Mouse (Mus musculus): Measurements from ENCODE around the gene Gapvd1. TPM values are rescaled to one million over a fixed set of nuclear protein-coding genes. Genes with fewer than 3 reads are reported as not detected.

Gene Gapvd1
- polyA plus RNA-seq, 1 experiment from 2014 or later: 83.2 TPM

DNA sequence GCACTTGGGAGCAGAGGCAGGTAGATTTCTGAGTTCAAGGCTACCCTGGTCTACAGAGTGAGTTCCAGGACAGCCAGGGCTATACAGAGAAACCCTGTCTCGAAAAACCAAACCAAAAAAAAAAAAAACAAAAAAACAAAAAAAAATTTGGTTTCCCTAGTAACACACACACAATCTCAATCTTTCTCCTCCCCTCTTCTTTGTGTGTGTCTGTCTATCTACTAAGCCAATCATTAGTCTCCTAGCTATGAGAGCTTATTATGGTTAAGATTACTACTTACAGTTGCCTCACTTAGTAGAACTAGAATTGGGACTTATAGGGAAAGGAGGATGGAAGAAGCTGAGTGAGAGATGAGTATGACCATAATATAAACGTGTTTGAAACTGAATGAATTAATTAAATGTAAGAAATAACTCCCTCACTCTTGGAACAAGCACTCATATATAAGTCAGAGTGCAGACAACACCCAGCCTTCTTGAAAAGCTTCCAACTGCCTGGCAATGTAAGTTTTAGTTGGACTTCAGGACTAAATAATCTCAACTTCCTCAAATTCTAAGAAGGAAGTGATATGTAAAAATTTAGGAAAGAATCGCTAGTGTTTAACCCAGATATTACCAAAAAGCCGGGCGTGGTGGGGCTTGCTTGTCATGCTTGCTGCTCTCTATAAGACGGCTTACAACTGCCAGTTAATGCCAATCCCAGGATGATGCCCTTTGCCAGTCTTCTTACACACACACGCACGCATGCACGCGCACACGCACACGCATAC, 13.5 kb downstream of the Gapvd1 start:
- ATAC-seq (ENCODE audit: insufficient read depth, low FRiP score, low read depth): no peak
- WGBS: 86% methylated on average over 12 of the region's 12 CpGs

DNA sequence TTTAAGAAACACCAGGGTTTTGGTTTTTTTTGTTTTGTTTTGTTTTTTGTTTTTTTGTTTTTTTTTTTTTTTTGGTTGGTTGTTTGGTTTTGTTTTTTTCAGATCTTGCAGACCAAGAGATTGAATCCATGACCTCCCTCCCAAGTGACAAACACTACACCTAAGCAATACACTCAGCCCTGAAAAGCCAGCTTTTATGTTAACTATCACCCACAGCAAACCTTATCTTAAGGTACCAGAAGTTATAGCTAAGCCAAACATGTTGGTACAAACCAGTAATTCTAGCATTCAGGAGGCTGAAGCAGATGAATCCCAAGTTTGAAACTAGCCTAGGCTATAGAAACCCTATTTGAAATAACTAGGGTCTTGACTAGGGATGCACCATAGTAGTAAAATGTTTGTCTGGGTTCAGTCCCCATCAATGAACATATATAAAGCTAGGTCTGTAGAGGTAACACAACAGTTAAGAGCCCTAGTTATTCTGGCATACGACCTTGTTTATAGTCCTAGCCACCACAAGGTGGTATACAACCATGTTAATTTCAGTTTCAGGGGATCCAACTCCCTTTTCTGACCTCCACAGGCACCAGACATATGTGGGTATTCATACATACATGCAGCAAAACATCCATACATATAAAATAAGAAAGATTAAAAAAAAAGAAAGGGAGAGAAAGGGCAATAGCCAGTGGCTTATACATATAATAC, 15.2 kb downstream of the Gapvd1 start:
- ATAC-seq (ENCODE audit: insufficient read depth, low FRiP score, low read depth): peak; percentile 75; the same call in 1 of the 2 replicates
- WGBS: 67% methylated on average over 1 of the region's 1 CpGs

More for the DNA sequence above, 13.5 kb downstream of the Gapvd1 start:
- Histone ChIP-seq H3K9me3 (no peaks in the 10 kb centered on the region), H3K4me1 (0 out of 2 replicates have a peak, but pooled peaks cover 4% of the 10 kb centered on the region), H3K36me3 (no peaks in the 10 kb centered on the region; the same call in 1 of the 2 replicates), H3K9ac (no peak overlapping the region), H3K4me2 (no peak overlapping the region), H3K27me3 (replicated peaks) (no peaks in the 10 kb centered on the region), H3K4me3 (replicated peaks) (no peak overlapping the region), H3K27ac (no peak overlapping the region)

DNA sequence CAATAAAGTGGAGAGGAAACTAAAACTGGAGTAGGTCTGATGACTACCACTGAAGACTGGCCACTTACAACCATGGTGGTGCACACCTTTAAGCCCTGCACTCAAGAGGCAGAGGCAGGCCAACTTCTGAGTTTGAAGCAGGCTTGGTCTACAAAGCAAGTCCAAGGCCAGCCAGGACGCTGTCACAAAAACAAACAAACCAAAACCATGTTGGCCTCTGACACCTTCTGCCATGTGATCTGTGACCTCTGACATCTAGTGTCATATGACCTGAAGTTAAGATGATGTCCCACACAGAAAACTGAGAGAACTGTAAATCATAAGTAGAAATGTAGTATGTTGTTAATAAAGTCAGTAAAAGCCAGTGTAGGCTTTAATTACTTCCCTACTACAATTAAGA, 17.1 kb downstream of the Gapvd1 start:
- no peak overlapping the region for H3K4me3 ChIP-seq (replicated peaks)
- no peaks in the 10 kb centered on the region for H3K9me3 ChIP-seq
- H3K36me3 ChIP-seq: no peaks in the 10 kb centered on the region; the same call in 1 of the 2 replicates
- WGBS: 44% methylated on average over 1 of the region's 1 CpGs
- 0 out of 2 replicates have a peak, but pooled peaks cover 4% of the 10 kb centered on the region for H3K4me1 ChIP-seq
- no peaks in the 10 kb centered on the region for H3K27me3 ChIP-seq (replicated peaks)
- H3K27ac ChIP-seq: no peak overlapping the region
- H3K9ac ChIP-seq: no peak overlapping the region
- H3K4me2 ChIP-seq: no peak overlapping the region
- ATAC-seq (ENCODE audit: insufficient read depth, low FRiP score, low read depth): no peak

More for the DNA sequence above, 15.2 kb downstream of the Gapvd1 start:
- Histone ChIP-seq H3K36me3 (no peaks in the 10 kb centered on the region; the same call in 1 of the 2 replicates), H3K27me3 (replicated peaks) (no peaks in the 10 kb centered on the region), H3K9me3 (no peaks in the 10 kb centered on the region), H3K4me1 (0 out of 2 replicates have a peak, but pooled peaks cover 4% of the 10 kb centered on the region), H3K9ac (no peak overlapping the region), H3K4me2 (no peak overlapping the region), H3K4me3 (replicated peaks) (no peak overlapping the region), H3K27ac (no peak overlapping the region)

DNA sequence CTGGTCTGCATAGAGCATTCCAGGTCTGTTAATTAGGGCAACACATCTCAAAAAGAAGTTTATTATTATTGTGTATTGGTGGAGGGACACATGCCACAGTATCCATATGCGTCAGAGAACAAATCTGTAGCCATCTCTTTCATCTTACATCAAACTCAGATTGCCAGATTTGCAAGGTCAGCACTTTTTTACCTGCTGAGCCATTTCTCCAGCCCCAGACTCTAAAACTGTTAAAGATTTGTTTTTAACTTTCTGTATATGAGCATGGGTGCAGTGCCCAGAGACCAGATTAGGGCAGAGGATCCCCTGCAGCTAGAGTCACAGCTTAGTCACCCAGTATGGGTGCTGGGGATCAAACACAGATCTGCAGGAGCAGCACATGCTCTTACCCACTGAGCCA, 18.4 kb downstream of the Gapvd1 start:
- Histone ChIP-seq H3K4me1 (no peaks in the 10 kb centered on the region), H3K4me2 (no peak overlapping the region), H3K9me3 (no peaks in the 10 kb centered on the region), H3K27ac (no peak overlapping the region), H3K27me3 (replicated peaks) (no peaks in the 10 kb centered on the region), H3K4me3 (replicated peaks) (no peak overlapping the region), H3K9ac (no peak overlapping the region), H3K36me3 (no peaks in the 10 kb centered on the region)
- 88% methylated on average over 1 of the region's 1 CpGs for WGBS
- ATAC-seq (ENCODE audit: insufficient read depth, low FRiP score, low read depth): no peak

DNA sequence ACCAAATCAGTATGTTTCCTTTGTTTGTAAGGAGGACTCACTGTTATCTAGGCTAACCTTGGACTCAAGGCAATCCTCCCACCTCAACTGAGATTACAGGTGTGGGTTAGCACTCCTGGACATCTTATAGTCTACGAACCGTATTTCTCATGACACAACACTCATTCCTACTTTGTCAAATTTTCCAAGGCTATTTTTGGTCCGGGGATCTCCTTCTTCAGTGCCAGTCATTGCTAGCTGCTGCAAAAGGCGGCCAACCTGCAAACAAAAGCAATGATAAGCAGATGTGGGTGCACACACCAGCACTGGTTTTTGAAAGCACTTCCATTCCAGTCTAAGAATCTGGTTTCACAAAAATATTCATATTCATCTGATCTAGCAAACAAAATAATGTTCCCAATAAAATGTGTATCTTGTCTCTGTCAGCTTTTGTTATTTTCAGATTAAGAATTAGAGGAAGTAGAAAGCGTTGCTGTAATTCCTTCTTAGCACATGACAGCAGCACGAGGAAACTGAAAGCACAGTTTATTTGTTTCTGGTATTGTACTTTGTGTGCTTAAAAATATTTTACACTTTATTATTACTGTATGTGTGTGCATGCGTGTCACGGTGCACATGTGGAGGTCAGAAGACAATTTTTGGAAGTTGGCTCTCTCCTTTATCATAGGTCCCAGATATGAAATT, 27.8 kb downstream of the Gapvd1 start:
- H3K27me3 ChIP-seq (replicated peaks): no peaks in the 10 kb centered on the region
- H3K9me3 ChIP-seq: no peaks in the 10 kb centered on the region
- no peak for ATAC-seq (ENCODE audit: insufficient read depth, low FRiP score, low read depth)
- no peak overlapping the region for H3K4me3 ChIP-seq (replicated peaks)
- no peak overlapping the region for H3K27ac ChIP-seq
- H3K9ac ChIP-seq: no peak overlapping the region
- H3K36me3 ChIP-seq: peaks cover 22% of the 10 kb centered on the region
- WGBS: 89% methylated on average over 8 of the region's 8 CpGs
- H3K4me1 ChIP-seq: no peaks in the 10 kb centered on the region
- no peak overlapping the region for H3K4me2 ChIP-seq

DNA sequence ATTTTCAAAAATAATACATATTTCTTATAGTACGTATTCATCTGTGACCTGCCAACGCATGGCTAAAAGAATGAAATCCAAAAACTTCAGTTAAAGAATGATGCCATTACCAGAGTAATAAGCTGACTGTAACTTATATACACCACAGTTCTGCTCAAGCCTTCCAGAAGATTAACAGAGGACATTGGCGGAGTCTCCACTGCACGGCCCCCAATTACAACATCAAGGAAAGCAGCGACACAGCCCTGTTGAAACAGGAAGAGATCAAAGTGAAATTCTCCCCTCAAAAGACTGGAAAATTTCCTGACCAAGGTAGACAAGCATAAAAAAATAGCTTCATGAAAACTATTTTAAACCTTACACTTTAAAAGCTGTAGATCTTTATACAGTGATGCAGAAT, 29.8 kb downstream of the Gapvd1 start:
- H3K9ac ChIP-seq: no peak overlapping the region
- no peaks in the 10 kb centered on the region for H3K9me3 ChIP-seq
- no peak overlapping the region for H3K27ac ChIP-seq
- H3K4me1 ChIP-seq: no peaks in the 10 kb centered on the region
- 97% methylated on average over 5 of the region's 5 CpGs for WGBS
- no peak overlapping the region for H3K4me2 ChIP-seq
- peaks cover 30% of the 10 kb centered on the region for H3K36me3 ChIP-seq
- ATAC-seq (ENCODE audit: insufficient read depth, low FRiP score, low read depth): no peak
- H3K27me3 ChIP-seq (replicated peaks): no peaks in the 10 kb centered on the region
- no peak overlapping the region for H3K4me3 ChIP-seq (replicated peaks)

DNA sequence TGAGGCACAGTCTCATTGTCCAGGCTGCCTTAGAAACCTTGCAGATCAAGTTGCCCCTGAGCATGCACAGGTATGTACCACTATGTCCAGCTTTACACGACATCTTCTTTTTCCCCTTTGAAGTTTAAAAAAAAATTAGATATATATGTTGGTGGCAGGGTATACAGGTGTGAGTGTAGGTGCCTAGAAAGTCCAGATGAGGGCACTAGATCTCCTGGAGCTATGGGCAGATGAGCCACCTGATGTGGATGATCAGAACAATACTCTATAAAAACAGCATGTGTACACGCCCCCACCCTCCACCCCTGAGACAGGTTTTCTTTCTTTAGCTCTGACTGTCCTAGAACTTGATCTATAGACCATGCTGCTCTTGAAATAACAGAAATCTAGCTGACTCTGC, 36.8 kb downstream of the Gapvd1 start:
- no peak for ATAC-seq (ENCODE audit: insufficient read depth, low FRiP score, low read depth)
- peaks cover 29% of the 10 kb centered on the region for H3K36me3 ChIP-seq
- 85% methylated on average over 2 of the region's 2 CpGs for WGBS

DNA sequence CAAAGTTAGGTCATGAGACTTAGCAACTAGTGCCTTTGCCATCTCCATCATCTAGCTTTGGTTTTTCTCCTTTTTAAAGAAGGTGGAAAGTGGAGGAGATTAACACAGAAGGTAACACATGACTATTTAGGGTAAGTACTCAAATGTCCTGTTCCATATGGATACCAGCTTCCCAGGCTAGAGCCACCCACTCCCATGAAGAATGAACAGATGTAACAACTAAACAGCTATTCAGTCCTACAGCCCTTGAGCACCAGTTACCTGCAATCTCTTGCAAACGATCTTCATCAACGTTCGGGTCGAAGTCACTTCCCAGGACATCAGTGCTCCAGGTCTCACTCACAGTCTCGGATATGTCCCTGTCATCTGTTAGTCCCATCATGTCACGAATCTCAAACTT, 43.1 kb downstream of the Gapvd1 start:
- Histone ChIP-seq H3K27me3 (replicated peaks) (no peaks in the 10 kb centered on the region), H3K36me3 (peaks cover 35% of the 10 kb centered on the region), H3K4me1 (no peaks in the 10 kb centered on the region), H3K9ac (no peak overlapping the region), H3K9me3 (no peaks in the 10 kb centered on the region), H3K27ac (no peak overlapping the region), H3K4me3 (replicated peaks) (no peak overlapping the region), H3K4me2 (no peak overlapping the region)
- WGBS: 94% methylated on average over 6 of the region's 6 CpGs
- ATAC-seq (ENCODE audit: insufficient read depth, low FRiP score, low read depth): no peak

More for the DNA sequence above, 36.8 kb downstream of the Gapvd1 start:
- Histone ChIP-seq H3K4me3 (replicated peaks) (no peak overlapping the region), H3K4me1 (no peaks in the 10 kb centered on the region), H3K9ac (no peak overlapping the region), H3K4me2 (no peak overlapping the region), H3K27ac (no peak overlapping the region), H3K9me3 (no peaks in the 10 kb centered on the region), H3K27me3 (replicated peaks) (no peaks in the 10 kb centered on the region)

DNA sequence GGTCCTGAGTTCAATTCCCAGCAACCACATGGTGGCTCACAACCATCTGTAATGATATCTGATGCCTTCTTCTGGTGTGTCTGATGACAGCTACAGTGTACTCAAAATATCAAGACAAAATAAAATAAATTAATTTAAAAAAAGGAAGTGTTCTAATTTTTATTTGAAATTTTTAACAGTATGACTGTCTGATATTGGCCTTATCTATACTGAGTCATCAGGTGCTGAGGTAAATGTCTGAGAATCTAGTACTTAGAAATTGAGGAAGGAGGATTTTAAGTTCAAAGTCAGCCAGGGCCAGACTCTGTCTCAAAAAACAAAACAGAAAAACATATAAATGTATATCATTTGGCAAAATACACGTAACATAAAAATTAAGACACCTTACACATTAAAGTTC, 46.4 kb downstream of the Gapvd1 start:
- H3K36me3 ChIP-seq: peaks cover 42% of the 10 kb centered on the region

DNA sequence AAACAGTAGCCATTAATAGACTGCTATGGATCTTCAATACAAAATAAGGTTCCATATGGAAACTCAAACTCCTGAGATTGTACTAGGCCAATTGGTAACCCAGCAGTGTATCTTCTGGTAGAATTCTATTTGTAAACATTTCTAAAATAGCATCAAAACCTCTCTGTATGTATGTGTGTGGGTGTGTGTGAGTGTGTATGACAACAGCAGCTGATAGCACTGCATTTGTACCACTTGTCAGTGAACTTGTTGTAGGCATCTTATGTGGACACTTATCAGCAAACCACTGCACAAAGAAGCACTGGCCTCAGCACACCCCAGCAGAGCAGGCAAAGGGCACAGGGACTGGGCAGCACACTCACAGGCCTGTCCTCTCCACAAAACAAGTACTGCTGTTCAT, 58.4 kb downstream of the Gapvd1 start:
- Histone ChIP-seq H3K36me3 (peaks cover 48% of the 10 kb centered on the region), H3K27me3 (replicated peaks) (no peaks in the 10 kb centered on the region)
- ATAC-seq (ENCODE audit: insufficient read depth, low FRiP score, low read depth): no peak

More for the DNA sequence above, 46.4 kb downstream of the Gapvd1 start:
- H3K27ac ChIP-seq: no peak overlapping the region
- no peak overlapping the region for H3K9ac ChIP-seq
- no peaks in the 10 kb centered on the region for H3K4me1 ChIP-seq
- no peaks in the 10 kb centered on the region for H3K27me3 ChIP-seq (replicated peaks)
- no peak overlapping the region for H3K4me3 ChIP-seq (replicated peaks)
- H3K9me3 ChIP-seq: no peaks in the 10 kb centered on the region
- 94% methylated on average over 1 of the region's 1 CpGs for WGBS
- H3K4me2 ChIP-seq: no peak overlapping the region
- no peak for ATAC-seq (ENCODE audit: insufficient read depth, low FRiP score, low read depth)

DNA sequence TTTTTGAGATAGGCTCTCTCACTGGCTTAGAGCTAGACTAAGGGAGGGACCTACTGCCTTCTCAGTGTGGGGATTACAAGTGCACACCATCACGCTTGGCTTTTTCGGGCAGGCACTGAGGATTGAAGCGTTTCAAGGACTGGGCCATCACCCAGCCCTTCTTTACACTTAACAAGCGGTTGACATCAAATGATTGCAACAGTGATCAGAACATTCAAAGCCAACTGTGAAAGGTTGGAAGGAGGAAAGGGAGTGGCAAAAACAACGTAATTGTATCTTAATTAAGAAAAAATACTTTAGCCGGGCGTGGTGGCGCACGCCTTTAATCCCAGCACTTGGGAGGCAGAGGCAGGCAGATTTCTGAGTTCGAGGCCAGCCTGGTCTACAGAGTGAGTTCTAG, 62.2 kb downstream of the Gapvd1 start:
- Histone ChIP-seq H3K27me3 (replicated peaks) (no peaks in the 10 kb centered on the region), H3K27ac (no peak overlapping the region), H3K4me3 (replicated peaks) (no peak overlapping the region), H3K9ac (no peak overlapping the region), H3K4me1 (no peaks in the 10 kb centered on the region), H3K36me3 (peaks cover 42% of the 10 kb centered on the region), H3K9me3 (no peaks in the 10 kb centered on the region), H3K4me2 (no peak overlapping the region)
- ATAC-seq (ENCODE audit: insufficient read depth, low FRiP score, low read depth): no peak
- 95% methylated on average over 10 of the region's 10 CpGs for WGBS

More for the DNA sequence above, 58.4 kb downstream of the Gapvd1 start:
- no peak overlapping the region for H3K4me2 ChIP-seq
- no peaks in the 10 kb centered on the region for H3K9me3 ChIP-seq
- H3K4me1 ChIP-seq: no peaks in the 10 kb centered on the region
- H3K4me3 ChIP-seq (replicated peaks): no peak overlapping the region
- H3K9ac ChIP-seq: no peak overlapping the region
- H3K27ac ChIP-seq: no peak overlapping the region
